Mouse (Mus musculus): Measurements from ENCODE around the gene N4bp3.
"Not testable (repeated sequence)": the region's sequence is repeated elsewhere in the genome, so short reads cannot be mapped to it uniquely, and the experiment has no call there.

The N4bp3 gene

GRCm38 (mm10) chr11:51627425-51627824, 23.2 kb downstream of the N4bp3 start:
- no peak for DNase-seq

- DNase-seq = no peak
Measured at GRCm38 (mm10) chr11:51625187-51625820, 25.3 kb downstream of the N4bp3 start.

GRCm38 (mm10) chr11:51622971-51623491, 27.6 kb downstream of the N4bp3 start:
- no peak for DNase-seq

DNA sequence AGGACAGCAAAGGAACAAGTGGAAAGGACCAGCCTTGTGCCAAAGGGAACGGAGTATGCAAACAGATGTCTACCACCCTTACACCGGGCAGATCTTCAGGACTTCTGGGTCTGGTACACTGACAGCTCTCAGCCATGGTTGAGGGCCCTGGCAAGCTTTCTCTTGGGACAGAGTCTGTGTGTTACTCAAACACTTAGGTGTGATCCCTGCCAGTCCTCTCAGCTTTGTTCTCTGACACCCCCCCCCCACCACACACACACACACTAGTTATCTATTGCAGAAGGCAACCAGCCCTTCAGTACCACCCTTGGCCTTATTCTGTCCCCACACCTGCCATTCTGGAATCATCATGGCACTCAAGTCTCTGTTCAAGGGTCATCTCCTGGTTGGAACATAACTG, 28.9 kb downstream of the N4bp3 start:
- no peak for DNase-seq

GRCm38 (mm10) chr11:51620084-51620483, 30.6 kb downstream of the N4bp3 start:
- DNase-seq = no peak

- peak; percentile 98 for DNase-seq
Measured at GRCm38 (mm10) chr11:51619409-51620060, 31.1 kb downstream of the N4bp3 start, which contains the start of gene Nhp2. TSS of gene Nhp2 (plus strand) at chr11:51619735.

DNA sequence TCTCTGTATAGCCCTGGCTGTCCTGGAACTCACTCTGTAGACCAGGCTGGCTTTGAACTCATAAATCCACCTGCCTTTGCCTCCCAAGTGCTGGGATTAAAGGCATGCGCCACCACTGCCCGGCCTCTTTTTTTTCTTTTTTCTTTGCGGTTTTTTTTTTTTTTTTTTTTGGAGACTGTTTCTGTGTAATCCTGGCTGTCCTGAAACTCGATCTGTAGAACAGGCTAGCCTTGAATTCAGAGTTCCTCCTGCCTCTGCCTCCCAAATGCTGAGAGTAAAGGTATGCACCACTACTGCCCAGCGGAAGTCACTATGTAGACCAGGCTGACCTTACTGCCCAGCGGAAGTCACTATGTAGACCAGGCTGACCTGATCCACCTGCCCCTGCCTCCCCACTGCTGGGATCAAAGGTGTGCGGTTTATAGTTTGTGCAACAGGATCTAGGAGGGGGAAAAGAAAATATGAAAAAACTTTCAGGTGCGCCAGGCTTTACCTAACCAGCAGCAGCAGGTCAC, 31.7 kb downstream of the N4bp3 start:
- no peak for DNase-seq

DNA sequence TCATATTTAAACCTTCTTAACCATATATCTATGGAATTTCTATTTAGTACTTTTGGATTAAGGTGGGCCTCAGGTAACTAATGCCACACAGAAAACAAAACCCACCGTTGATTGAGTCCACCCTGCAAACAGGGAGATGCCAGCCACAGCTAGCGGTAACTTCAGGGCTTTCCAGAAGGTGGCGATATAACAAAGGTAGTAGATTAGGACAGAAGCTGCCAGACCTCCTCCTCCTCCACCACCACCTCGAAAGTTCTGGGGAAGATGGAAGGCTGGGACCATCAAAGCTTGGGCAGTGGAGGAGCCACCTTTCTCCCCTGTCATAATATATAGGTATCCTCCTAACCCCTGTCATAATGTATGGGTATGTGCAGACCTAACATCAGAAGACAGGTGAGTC, 32.9 kb downstream of the N4bp3 start:
- peak; percentile 82 for DNase-seq

GRCm38 (mm10) chr11:51616113-51616512, 34.5 kb downstream of the N4bp3 start:
- not testable (repeated sequence) for DNase-seq

GRCm38 (mm10) chr11:51615601-51616000, 35.0 kb downstream of the N4bp3 start:
- DNase-seq = peak; percentile 85

DNA sequence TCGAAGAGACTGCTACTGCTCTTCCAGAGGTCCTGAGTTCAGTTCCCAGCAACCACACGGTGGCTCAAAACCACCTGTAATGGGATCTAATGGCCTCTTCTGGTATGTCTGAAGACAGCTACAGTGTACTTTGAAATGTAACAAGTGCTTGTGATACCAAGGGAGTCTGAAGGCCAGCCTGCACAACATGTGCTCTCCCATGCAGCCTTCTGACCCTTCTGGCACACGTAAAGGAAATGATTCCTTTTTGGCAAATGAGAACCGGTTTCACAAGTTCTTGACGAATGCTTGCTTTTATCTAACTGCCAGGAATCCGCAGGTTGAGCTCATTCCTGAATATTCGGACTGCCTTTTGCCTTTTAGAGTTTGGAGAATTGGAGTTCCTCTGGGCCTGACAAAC, 35.5 kb downstream of the N4bp3 start:
- DNase-seq = no peak

- no peak for DNase-seq
Measured at GRCm38 (mm10) chr11:51614256-51614655, 36.4 kb downstream of the N4bp3 start.

DNA sequence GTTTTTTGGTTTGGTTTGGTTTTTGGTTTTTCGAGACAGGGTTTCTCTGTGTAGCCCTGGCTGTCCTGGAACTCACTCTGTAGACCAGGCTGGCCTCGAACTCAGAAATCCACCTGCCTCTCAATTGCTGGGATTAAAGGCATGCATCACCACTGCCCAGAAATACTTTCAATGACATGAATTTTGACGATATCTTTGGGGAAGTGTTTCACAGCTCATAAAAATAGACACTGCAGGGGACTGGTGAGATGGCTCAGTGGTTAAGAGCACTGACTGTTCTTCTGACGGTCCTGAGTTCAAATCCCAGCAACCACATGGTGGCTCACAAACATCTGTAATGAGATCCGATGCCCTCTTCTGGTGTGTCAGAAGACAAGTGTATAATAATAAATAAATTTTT, 40.7 kb downstream of the N4bp3 start:
- DNase-seq = not testable (repeated sequence)

GRCm38 (mm10) chr11:51609266-51609909, 41.3 kb downstream of the N4bp3 start:
- DNase-seq = no peak

DNA sequence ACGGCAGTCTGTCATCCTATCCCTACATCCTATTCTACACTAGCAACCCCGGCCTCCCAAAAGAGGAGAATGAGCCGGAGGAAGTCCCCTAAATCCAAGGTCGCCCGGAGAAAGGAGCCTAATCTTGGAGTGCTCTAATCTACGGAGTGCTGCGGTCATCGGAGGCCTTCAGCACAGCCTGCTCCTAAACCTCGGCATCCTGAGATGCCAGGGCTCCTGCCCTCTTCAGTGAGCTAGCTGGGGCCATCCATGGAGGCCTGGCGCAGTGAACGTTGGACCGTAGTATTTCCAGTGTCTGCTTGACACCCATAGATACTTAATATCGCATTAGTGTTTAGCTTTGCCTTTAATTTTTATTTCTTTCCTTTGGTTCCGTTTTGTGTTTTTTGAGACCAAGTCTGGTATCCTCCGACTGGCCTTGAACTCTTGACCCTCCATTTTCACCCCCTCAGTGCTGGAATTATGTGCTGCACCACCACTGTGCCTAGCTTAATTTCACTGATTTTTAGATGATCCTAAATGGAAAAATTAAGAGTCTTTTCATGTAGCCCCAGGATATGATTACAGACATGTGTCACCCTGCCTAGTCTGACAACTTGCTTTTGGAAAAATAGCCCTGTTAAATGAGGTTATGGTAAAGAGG, 43.4 kb downstream of the N4bp3 start:
- DNase-seq = no peak

GRCm38 (mm10) chr11:51606447-51607095, 44.1 kb downstream of the N4bp3 start, which contains the start of gene Hnrnpab:
TSS of gene Hnrnpab (minus strand) at chr11:51606847.
- peak; percentile 98 for DNase-seq

- peak; percentile 88 for DNase-seq
Measured at GRCm38 (mm10) chr11:51605602-51606446, 44.8 kb downstream of the N4bp3 start.

- DNase-seq = no peak
Measured at GRCm38 (mm10) chr11:51602253-51602652, 48.4 kb downstream of the N4bp3 start.

DNA sequence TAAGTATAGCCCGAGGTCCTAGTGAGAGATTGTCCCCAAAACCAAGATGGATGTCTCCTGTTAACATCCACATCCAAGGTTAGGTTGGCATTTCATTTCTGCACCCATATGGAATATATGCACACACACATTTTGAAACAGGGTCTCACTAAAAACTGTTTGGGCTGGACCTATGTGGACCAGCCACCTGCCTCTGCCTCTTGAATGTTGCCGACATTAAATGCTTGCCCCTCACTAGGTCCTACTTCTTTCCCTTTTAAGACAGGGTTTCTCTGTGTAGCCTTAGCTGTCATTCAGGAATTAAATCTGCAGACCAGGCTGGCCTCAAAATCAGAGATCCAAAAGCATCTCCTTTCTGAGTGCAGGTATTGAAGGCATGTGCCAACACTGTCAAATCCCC, 53.1 kb downstream of the N4bp3 start:
- no peak for DNase-seq

DNA sequence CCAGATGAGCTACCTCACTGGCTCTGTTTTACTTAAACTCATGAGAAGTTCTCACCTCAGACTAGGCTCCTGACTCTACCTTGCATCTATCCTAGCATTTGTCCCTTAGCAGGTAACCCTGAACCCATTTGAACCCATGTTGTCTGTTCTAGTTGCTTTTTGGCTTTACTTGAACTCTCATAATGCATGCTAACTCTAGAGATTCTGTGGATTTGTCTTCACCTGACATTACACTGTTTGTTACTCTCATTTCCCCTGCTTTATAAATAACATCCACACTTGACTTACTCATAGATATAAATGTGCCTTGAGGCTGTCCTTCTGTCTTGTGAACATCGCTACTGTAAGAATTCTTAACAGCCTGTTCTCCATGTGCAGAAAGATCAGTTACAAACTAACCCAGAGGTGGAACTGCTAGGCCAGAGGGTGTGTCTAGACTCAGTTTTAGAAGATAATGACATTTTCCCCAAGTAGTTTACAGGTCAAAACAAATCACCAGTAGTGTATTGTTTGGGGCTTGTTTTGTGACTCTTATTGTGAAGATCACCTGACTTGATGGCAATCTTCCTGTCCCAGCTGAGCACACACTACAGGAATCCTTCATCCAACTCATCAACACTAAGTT, 55.1 kb downstream of the N4bp3 start:
- no peak for DNase-seq

GRCm38 (mm10) chr11:51594715-51595350, 55.8 kb downstream of the N4bp3 start:
- DNase-seq = no peak
